Mouse (Mus musculus) olfactory bulb, adult 2 months (tissue): ENCODE data around the gene Gm6096.

Experiments
- CTCF ChIP-seq: fragments of 200-500 bp; IDR thresholded peaks from 2 replicates; pipeline ENCODE4 v1.5.1; 2012; ENCODE audit warnings: low read depth, mild to moderate bottlenecking, low read length, moderate library complexity; ENCODE audit not compliant: insufficient read depth
- POLR2A ChIP-seq: fragments of 200-500 bp; IDR thresholded peaks from 2 replicates; pipeline ENCODE4 v1.6.1; 2012; ENCODE audit warnings: mild to moderate bottlenecking, low read depth, low read length, moderate library complexity; ENCODE audit not compliant: insufficient read depth

- no peak for TF ChIP-seq CTCF
- no peak for TF ChIP-seq POLR2A
These were observed 24.0 kb upstream of the Gm6096 start for GRCm38 (mm10) chr7:34226846-34227245.
